Mouse (Mus musculus) mesoderm, embryonic 11.5 days (tissue): ENCODE results near the gene 4933425L06Rik.
A peak's percentile ranks its signal among the peaks of the same experiment; 100 is the strongest.

ENCODE experiments used
- DNase-seq: peaks from one replicate; pipeline ENCODE4 v3.0.0-alpha.2; 2012; ENCODE audit warnings: low read depth, low spot score

Gene 4933425L06Rik

DNA sequence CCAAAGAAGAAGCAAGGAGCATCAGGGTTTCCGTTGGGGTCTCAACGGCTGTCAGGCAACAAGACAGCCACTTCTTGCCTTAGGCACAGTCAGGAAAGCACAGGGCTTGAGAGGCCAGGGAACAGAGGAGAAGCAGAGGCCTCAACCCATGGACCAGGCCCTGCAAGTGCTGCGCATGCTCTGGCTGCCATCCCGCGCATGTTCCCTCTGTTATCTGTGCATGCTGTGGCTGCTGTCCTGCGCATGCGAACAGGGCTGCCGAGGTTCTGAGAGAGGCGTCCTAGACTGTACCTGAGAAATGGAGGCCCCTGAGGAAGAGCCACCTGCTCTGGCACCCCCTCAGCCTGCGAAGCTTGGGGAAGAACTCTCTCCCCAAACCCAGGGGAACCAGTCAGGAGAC lies at the start of gene 4933425L06Rik:
Gene 4933425L06Rik (plus strand): TSS at position 261 of the 400 bp plus-strand sequence.
- no peak for DNase-seq

DNA sequence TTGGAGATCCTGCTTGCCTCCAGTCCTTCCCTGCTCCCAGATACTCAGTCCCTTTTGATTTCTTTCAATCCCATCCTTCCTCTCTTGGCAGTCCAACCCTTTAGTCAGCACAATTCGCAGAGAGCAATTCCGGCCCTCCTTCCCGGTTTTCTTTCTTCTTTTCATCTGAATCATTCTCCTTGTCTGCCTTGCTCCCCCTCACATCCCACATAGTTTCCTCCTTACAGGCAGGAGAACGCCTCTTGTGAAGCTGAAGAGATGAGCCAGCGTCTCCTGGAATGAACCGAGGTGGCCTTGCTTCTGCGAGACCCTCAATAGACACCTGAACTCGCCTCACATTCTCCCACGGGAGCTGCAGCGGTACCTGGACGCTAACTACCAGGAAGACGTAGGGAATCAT lies 44.1 kb upstream of the 4933425L06Rik start:
- DNase-seq = no peak

DNA sequence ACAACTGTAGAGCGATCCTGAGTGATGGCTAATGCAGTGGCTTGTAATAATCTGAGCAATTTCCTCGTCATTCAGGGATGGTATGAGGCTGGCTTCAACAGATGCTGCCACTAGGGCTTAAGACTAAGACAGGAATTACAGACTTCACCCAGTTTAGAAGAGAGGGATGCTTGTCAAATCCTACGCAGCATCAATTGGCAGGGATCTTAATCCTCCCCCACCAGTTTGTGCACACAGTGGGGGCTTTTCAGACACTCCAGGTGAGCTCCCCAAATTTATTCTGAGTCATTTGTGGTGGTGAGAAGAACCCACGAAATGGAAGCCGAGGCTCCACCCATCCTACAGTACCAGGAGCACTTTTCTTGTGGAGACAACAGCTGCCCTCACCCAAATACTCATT lies 43.6 kb upstream of the 4933425L06Rik start:
- DNase-seq = no peak

DNA sequence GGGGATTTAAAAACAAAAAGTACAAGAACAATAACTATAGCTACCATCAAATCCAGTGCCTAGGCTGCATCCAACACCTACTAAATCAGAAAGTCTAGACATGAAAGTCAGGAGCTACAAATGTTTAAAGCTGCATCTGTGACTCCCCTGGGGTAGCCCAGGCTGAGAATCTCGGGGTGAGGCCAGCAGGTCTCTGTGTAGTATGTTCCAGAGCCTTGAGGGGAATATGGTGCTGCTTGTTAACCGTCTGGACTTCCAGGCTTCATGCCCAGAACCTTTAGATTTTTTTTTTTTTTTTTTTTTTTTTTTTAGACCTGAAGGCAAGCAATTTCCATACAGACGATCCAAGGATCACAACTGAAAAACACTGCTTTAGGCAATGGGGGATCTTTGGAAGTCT lies 38.0 kb upstream of the 4933425L06Rik start:
- no peak for DNase-seq

DNA sequence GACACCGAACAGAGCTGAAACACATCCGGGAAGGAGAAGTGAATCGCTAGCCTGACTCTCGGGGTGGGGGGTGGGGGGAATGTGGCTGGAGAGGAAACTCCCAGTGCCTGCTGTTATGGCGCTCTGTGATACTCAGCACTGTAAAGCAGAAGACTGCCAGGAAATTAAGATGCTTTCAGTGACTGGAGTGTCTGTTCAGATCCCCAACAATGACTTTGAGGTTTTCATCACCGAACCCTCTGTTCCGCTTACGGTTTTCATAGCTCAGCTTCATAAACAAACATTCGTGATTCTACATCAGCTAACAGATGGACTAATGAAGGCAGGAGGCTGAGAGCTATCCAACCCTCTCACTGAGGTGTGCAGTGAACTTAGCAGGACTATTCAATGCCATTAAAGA lies 34.5 kb upstream of the 4933425L06Rik start:
- DNase-seq = no peak

DNA sequence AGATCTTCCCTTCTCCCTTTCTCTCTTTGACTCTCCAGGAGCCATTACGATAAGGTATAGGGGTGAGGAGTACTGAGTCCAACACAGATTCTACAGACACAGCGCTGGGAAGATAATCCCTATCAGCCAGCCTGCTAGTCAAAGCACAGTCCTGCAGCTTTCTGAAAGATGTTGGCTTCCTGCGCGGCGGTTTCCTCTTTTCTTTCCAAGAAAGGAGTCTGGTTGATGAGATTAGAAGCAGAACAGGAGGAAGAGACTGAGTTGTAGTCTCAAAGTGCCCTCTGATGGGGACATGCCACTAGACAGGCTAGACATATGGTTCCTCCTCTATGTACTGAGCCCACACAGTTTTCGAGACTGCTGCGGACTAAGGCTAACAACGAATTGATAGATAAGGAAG lies 33.3 kb upstream of the 4933425L06Rik start:
- DNase-seq = no peak

DNA sequence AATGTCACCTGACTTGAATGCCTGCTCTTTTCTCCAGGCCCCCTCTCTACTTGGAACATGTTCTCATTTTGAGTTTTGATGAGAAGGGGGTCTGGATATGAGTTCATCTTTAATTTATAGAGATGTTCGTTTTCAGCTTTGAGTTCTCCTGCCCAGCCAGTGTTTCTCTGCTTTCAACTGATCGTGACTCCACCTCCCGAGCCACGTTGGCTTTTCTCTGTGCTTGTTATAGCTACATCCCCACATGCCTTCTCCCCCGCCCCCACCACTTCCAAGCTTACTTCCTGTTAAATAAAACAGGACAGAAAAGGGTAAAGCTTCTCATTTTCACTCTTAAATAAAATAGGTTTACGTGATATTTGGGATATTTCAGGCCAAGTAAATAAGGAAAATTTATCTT lies 30.5 kb upstream of the 4933425L06Rik start:
- no peak for DNase-seq

DNA sequence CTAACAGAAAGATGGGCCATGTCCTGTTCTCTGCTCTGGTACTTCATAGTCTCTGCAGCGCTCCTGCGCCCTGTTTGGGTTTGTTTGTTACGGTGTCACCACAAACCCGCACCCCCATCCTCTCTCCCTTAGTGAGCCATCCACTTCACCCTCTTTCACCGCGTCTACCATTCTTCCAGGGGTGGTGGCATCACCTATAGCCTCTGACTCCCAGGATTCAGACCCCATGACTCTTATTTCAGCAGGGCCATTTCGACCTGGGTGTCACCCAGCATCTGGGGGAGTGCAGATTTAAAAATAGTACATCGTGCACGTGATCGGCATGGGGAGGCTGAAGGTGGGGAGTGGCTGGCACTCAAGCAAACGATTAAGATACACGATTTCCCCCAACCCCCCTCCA lies 28.3 kb upstream of the 4933425L06Rik start:
- DNase-seq = no peak

DNA sequence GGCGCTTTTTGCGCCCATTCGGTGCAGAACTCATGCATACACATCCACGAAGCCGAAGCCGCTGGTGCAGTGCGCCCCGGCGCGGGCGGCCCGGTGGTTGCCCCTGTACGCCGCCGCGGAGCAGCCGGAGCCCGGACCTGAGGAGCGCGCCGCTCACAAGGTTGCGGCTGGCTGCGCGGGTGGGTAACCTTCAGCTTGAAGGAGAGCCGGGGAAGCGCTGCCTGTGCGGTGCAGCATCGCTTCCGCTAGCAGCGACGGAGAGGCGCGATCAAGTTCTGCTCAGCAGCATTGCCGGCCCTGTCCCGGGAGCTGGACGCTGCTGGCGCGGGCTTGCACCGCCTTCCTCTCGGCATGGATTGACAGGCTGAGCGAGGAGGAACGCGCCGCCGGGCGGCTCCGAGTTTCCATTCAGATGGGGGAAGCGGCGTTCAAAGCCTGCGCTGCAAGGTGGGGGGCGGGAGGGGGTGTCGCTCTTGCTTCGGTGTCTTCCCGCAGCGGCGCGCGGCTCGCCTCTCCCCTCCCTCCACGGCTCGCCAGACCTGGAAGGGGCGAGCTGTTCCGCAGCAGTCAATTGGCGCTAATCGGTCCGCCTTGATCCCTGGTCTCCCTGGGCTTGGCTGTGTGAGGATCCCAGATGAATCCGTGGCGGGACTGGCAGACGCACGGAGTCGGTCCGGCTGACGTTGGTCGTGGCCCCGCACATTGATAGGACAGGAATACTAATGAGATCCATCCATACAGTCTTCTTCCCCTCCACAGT lies 27.6 kb upstream of the 4933425L06Rik start, which contains the start of gene Rgs7bp:
Gene Rgs7bp (minus strand): TSS at position 750 of the 760 bp plus-strand sequence.
- DNase-seq = peak; percentile 77

DNA sequence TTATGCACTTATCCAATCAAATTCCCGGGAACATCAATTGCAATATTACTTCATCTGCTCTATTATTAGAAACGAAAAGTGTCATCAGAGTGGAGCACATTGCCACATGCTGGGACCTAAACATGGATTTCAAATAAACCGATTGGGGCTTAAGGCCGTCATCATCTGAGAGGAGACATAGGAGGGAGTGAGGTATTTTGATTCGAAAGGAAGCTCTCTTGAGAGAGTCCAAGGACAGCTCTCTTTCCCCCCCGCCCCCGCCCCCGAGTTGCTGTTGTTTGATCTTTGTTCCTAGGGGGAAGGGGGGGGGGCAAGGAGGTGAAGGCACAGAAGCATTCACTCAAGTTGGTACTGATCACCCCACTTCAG lies 27.0 kb upstream of the 4933425L06Rik start:
- no peak for DNase-seq

DNA sequence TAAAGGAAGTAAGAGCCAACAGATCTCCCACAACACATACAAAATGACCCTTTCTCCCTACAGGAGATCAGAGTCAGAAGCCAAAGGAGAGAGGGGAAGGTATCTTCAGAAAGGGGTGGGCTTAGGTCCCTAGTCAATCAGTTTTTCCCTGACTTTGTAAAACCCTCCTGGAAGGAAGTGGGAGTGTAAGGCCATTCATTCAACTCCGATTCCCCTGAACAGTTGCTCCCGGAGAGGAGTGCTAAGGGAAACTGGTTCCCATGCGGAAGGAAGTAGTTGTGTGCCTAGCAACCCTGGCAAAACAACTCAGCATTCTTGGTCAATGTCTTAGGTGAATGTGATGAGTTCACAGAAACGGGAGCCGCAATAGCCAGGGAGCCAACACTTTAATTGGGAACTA lies 26.5 kb upstream of the 4933425L06Rik start:
- DNase-seq = peak; percentile 50

DNA sequence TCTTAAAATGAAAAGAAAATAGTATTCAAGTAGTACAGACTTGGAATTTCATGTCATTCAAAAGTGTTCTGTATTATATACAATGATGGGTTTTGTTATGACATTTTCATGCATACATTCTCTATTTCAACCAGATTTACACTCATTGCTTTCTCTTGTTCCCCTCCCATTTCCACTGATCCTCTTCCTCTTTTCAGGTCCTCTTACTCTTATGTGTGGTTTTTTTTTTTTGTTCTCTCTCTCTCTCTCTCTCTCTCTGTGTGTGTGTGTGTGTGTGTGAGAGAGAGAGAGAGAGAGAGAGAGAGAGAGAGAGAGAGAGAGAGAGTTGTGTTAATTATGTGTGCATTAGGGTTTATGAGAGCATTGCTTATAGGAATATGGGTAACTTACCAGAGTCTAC lies 15.8 kb upstream of the 4933425L06Rik start:
- DNase-seq = no peak

DNA sequence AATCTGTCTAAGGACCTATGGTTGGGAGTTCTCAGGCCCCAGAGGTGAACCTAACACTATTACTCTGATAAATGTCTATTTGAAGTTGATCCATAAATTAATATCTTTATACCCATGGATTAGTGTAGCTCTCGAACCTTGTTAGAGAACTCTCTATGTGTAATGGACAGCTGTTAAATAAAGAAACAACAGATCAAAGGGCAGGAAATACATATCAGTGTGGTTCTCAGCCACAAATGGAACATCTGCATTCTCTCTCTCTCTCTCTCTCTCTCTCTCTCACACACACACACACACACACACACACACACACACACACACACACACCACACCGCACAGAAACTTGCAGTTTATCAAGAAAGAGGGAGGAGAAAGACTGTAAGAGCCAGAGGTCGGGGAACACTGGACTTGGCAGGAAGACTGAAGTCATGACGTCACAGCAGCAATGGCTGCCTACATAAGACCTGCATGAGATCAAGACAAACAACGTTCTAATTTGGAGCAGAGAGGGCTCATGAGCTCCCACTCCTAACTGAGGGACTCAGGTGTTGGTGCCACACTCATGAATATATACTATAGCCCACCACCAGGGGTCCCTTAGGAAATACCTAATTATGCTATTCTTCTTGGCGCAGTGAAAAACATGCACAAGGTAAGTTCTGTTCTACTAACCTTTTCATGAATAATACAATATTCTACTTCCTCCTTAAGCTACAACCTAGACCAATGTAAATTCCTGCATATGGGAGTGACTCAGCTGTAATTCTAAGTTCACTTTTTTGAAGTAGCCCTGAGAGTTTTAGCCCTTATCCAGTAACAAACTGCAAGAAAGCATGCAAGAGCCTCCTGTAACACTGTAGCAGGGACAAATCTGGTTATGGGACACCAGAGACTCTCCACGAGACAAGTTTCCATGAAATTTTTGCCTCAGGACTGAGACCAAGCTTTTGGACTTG lies 14.8 kb upstream of the 4933425L06Rik start:
- no peak for DNase-seq

DNA sequence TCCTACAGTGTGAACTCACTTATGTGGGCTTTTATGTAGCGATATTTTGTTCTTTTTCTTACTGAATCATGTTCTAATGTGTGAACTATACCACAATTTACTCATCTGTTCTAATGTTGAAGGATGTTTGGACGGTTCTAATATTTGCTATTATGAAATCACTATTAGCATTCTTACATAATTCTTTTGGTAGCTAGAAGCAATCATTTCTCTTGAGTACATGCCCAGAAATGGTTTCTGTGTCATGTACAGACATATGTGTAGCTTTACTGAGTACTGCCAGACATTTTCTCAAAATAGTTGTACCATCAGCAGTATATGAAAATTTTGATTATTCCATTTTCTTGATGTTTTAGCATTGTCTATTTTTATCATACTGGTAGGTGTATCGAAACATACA lies 7.4 kb downstream of the 4933425L06Rik start:
- DNase-seq = no peak

DNA sequence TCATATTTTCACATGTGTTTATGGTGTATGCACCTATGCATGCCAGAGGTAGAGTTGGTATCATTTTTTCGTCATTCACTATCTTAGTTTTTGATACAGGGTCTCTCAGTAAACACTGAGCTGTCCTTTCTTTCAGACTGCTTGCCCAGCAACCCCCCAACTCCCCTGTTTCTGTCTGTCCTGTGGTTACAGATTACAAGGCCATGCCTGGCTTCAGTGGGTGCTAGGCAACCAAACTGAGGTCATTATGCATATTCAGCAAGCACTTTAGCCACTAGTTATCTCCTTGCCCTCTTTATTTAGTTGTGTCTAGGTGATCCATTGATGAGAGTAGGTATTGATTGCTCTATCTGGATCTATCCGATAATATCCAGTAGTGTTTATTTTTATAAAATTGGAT lies 14.4 kb downstream of the 4933425L06Rik start:
- peak; percentile 9 for DNase-seq

DNA sequence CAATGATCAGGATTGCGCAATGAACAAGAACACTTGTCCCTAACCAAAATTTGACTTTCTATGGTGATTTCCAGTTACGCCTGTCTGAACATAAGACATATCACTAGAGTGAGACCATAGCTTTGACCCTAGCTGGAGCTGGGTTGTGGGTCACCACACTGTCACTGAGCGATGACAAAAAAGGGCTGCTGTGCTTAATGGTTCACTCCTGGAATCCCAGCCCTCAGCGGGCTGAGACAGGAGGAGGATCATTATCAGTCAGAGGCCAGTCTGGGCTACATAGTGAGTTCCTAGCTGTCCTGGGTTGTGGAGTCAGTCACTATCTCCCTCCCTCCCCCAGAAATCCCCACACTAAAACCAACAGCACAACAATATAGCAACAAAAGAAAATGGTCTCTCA lies 18.8 kb downstream of the 4933425L06Rik start:
- DNase-seq = no peak

DNA sequence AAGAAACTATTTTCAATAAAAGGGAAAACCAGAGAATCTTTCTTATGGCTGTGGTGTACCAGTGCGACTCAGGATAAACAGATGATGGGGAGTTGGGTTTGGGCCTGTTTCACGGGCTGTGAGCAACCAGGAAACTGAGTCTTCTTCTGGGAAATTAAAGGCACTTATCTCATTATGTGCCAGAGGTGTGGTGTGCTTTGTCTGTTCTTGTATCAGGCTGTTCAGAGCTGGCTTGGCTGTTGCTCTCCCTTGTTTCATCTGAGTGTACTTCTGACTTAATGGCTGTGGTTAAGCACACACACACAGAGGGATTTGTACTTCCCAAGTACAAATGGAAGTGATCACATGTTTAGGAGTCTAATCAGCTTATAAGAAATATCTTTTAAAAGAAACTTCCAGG lies 22.5 kb downstream of the 4933425L06Rik start:
- DNase-seq = no peak

DNA sequence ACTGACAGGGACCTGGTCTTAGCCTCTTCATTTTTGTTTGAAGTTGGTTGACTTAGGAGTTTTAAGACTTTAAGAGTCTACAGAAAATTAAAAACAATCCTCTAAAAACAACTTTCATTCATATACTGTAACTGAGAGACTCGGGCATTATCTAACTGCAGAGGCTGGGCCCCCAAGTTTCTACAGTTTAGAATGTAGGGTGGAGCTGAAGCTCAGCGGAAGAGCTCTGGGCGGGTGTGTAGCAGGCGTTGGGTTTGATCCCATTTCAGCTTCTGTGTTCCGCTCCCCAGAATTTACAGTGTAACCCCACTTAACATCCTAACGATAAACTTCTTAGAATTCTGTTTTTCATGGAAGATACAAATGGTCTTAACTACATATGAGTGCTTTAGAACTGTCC lies 29.7 kb downstream of the 4933425L06Rik start:
- no peak for DNase-seq

DNA sequence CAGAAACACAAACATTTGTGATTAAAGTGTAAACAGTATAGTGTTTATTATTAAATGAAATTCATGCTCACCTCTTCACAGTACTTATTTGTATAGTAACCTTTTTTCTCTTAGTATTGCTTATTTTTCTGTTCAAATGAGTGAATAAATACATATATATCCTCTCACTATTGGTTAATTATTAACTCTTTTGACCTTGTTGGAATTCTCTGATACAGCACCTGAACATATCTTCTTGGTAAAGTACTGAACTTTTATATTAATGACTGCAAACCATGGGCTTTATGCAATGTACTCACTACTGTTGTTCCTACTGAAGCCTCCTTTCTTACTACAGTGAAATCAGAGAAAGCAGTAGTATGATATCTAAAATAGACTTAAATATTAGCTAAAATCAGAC lies 39.7 kb downstream of the 4933425L06Rik start:
- no peak for DNase-seq

DNA sequence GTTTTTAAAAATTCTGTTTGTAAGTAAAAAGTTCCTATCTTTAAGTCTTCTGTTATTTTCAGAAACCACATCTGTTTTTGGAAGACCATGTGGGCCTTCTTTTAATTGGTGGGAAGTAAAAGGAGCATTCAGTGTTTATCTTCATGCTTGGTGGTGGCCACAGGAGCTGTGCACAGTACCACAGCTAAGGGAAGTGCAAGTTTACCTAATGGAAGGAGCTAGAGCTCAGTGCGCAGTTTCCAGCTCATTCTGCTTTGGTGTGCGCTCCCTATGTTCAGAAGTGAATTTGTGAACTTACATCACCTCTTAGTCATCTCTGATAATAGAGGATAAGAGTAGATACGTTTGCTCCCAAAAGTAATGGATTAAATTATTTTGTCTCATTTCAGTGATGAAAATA lies 40.2 kb downstream of the 4933425L06Rik start:
- no peak for DNase-seq

DNA sequence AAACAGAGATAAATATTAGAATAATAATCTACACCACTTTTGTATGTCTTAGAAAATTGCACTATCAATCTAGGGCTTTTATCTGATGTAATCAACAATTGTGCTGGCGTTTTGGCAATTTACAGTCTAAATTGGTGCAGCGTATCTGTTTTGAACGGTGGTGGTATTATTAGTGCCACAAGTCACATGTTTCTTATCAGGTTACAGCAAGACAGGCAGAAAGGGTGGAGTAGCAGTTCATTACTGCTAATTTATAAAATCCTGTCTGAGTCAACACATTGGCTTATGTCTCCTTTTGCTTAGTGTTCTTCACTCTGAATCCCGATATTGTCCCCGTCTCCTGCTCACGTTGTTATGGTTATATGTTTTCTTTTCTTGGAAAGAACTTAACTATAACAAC lies 48.2 kb downstream of the 4933425L06Rik start:
- no peak for DNase-seq

DNA sequence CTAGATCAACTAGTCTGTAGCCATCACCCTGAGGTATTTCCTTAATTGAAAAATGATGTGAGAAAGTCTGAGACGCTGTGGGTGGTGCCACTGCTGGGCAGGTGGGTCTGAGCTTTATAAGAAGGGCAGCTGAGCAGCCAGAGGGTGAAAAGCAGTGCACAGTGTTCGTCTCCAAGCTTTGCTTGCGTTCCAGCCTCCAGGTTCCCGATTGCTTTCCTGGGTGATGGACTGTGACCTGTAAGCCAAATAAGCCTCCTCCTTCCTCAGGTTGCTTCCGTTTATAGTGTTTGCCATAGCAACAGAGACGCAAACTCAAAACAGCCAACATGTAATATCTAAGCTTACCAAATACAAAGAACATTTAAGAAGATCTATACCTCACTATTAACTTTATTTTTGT lies 50.4 kb downstream of the 4933425L06Rik start:
- no peak for DNase-seq

DNA sequence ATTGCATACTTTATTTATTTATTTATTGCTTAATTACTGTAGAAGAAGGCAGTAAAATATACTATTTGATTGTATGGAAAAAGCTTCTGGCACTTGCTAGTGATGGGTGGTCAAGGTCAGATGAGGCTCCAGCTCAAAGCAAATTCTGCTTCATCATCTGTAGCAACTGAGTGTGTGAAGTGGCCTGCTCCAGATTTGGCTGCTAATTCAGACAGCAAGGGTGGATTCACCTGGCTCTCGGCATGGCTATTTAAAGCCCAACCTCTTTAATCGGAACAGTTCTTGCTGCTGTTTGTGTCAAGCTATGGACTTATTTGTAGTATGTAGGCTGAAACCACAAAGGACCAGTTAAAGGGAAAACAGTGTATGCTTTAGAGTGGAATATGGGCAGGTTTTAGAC lies 50.9 kb downstream of the 4933425L06Rik start:
- no peak for DNase-seq
